Mouse (Mus musculus) frontal cortex, adult 2 months (tissue): ENCODE measurements at regions not wholly inside any gene's neighbourhood (a gene's known extent, or its start where the extent isn't known, plus 50 kb on each side); places are given as distances from the start of the nearest gene placed in this dataset.

ENCODE experiments used
- DNase-seq, 2 experiments: peaks; one replicate each; pipeline ENCODE4 v3.0.0; 2022; ENCODE audit warnings: low spot score in 1 of 2; ENCODE audit errors: extremely low spot score in 1 of 2

DNA sequence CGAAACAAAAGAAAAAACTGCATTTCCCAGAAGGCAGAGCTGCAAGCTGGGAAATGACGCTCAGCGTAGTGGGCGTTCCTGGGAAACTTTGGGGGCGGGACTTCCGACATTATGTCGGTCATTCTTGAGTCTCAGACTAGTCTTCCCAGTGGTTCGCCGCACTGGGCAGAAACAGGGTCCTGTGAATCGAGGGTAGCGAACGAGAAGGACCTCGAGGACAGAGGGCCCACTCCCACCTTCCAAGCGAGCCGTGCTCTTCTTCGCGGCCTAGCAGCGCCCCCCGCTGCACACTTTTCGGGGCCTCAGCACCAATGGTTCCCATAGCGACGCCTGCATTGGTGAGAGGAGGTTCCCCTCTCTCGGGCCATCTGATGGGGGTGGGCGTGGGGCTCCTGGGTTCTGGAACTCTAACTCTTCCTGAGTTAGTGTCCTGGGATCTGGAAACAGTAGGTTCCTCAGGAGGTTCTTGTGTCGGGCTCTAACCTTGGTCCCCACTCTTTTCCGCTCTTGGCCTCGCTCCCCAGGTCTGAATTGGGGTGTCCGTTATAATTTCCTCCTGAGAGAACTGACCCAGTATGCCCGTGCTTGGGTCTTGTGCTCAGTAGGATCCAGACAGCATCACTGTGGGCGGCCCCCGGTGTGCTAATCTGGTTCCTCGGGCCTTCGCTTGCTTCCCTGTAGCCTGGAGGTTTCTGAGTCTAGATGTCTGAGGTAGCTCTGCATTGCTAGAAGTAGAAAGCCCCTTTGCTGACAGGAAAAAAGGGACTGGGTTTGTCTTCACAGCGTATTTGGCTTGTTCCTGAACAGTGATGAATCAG is 52.8 kb upstream of the Gramd1a start:
- DNase-seq: peak; percentile 23 to 81

DNA sequence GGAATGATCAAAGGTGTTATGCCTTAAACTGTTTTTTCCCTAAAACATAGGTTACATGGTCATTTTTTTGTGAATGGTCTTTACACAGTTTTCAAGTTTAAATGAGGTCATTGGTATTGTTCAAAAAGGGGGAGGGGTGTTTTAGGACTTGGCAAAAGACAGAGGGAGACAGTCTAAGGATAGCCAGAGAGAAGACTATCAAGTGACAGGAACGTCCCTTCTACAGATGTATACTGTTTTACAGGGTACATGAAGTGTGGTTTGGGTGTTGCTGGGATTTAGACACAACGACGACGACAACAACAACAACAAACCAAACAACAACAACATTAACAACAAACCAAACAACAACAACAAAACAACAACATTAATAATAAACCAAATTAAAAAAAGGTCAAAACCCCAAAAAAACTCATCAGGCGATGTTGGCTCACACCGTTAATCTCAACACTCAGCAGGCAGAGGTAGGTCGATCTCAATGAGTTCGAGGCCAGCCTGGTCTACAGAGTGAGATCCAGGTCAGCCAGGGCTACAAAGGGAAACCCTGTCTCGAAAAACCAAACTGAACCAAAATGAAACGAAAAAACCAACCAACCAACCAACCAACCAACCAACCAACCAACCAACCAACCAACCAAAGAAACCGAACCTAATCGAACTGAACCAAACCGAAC is 52.0 kb upstream of the Gramd1a start:
- no peak for DNase-seq
